Mouse (Mus musculus) heart, embryonic 11.5 days (tissue): ENCODE results near the gene Fto. TPM values are rescaled to one million over a fixed set of nuclear protein-coding genes. Genes with fewer than 3 reads are reported as not detected.

ENCODE experiments used
- ATAC-seq: fragments of 200-750 bp; cut with Nextera tagmentation; replicated peaks from 2 replicates; pipeline ENCODE4 v1.8.0; 2017; ENCODE audit warnings: moderate library complexity; ENCODE audit not compliant: insufficient number of reproducible peaks, low FRiP score, low TSS enrichment
- H3K27ac ChIP-seq: fragments of 300-500 bp; sonication (generic); 2 replicates; pipeline ENCODE4 v1.5.1; 2014; ENCODE audit warnings: mild to moderate bottlenecking, low read depth, low read length
- H3K27me3 ChIP-seq: fragments of 300-500 bp; sonication (generic); 2 replicates; pipeline ENCODE4 v1.6.1; 2014; ENCODE audit warnings: mild to moderate bottlenecking, low read length, mixed read lengths; ENCODE audit not compliant: control insufficient read depth, insufficient read depth
- H3K36me3 ChIP-seq: fragments of 300-500 bp; sonication (generic); 2 replicates; pipeline ENCODE4 v1.6.1; 2014; ENCODE audit warnings: mild to moderate bottlenecking, low read length, moderate library complexity, mixed read lengths; ENCODE audit not compliant: control insufficient read depth, insufficient read depth
- H3K4me1 ChIP-seq: fragments of 300-500 bp; sonication (generic); 2 replicates; pipeline ENCODE4 v1.6.1; 2014; ENCODE audit warnings: low read length; ENCODE audit not compliant: control insufficient read depth, insufficient read depth
- H3K4me2 ChIP-seq: fragments of 300-500 bp; sonication (generic); 2 replicates; pipeline ENCODE4 v1.6.1; 2014; ENCODE audit warnings: mild to moderate bottlenecking, moderate library complexity
- H3K4me3 ChIP-seq: fragments of 300-500 bp; sonication (generic); 2 replicates; pipeline ENCODE4 v1.5.1; 2014; ENCODE audit warnings: low read depth, low read length
- H3K9ac ChIP-seq: fragments of 300-500 bp; sonication (generic); 2 replicates; pipeline ENCODE4 v1.6.1; 2014; ENCODE audit warnings: mild to moderate bottlenecking, low read depth, low read length, moderate library complexity
- H3K9me3 ChIP-seq: fragments of 300-500 bp; sonication (generic); replicated peaks from 2 replicates; pipeline ENCODE4 v1.6.1; 2016; ENCODE audit warnings: low read length; ENCODE audit not compliant: control insufficient read depth
- WGBS: fragments of 180-500 bp; shearing (Covaris S2); extraction: QIAGEN DNeasy Blood & Tissue Kit; methylation state at CpG from one replicate; pipeline ENCODE4 v1.1.7; 2014; ENCODE audit not compliant: insufficient replicate concordance; 5-methylcytosine and 5-hydroxymethylcytosine counted together
- polyA plus RNA-seq: library from polyadenylated mRNA; unstranded; fragments of >200 nt; fragmentation: Nextera tagmentation; extraction: Ambion mirVana; gene quantifications from 2 replicates; pipeline ENCODE4 v1.2.1, GENCODE M21; 2014

Gene Fto
- polyA plus RNA-seq, 1 experiment from 2014 or later = 70.1 TPM

- Histone ChIP-seq H3K4me3 (no peak overlapping the region), H3K27me3 (no peaks in the 10 kb centered on the region), H3K36me3 (peaks cover 4% of the 10 kb centered on the region; the same call in 1 of the 2 replicates), H3K4me2 (no peak overlapping the region), H3K9ac (no peak overlapping the region), H3K4me1 (no peaks in the 10 kb centered on the region), H3K9me3 (no peaks in the 10 kb centered on the region), H3K27ac (no peak overlapping the region)
- ATAC-seq = no peak
- WGBS = 92% methylated on average over 10 of the region's 10 CpGs
Measured at GRCm38 (mm10) chr8:91477471-91477870, 164.1 kb downstream of the Fto start.

- no peak for ATAC-seq
- Histone ChIP-seq H3K36me3 (no peaks in the 10 kb centered on the region), H3K9ac (no peak overlapping the region), H3K4me1 (peaks cover 2% of the 10 kb centered on the region; the same call in 1 of the 2 replicates), H3K4me3 (no peak overlapping the region), H3K9me3 (no peaks in the 10 kb centered on the region), H3K4me2 (no peak overlapping the region), H3K27ac (no peak overlapping the region), H3K27me3 (no peaks in the 10 kb centered on the region)
- WGBS = 70% methylated on average over 9 of the region's 9 CpGs
Measured at GRCm38 (mm10) chr8:91482511-91482910, 169.2 kb downstream of the Fto start.

- ATAC-seq = no peak
- 48% methylated on average over 4 of the region's 4 CpGs for WGBS
- H3K4me3 ChIP-seq = no peak overlapping the region
- peaks cover 2% of the 10 kb centered on the region; the same call in 1 of the 2 replicates for H3K4me1 ChIP-seq
- H3K9ac ChIP-seq = no peak overlapping the region
- no peaks in the 10 kb centered on the region for H3K9me3 ChIP-seq
- no peaks in the 10 kb centered on the region for H3K36me3 ChIP-seq
- no peaks in the 10 kb centered on the region for H3K27me3 ChIP-seq
- no peak overlapping the region for H3K27ac ChIP-seq
- no peak overlapping the region for H3K4me2 ChIP-seq
Measured at GRCm38 (mm10) chr8:91486394-91486793, 173.1 kb downstream of the Fto start.

GRCm38 (mm10) chr8:91487456-91487855 is 174.1 kb downstream of the Fto start:
- Histone ChIP-seq H3K27ac (no peak overlapping the region), H3K27me3 (no peaks in the 10 kb centered on the region), H3K9ac (no peak overlapping the region), H3K4me3 (no peak overlapping the region), H3K36me3 (no peaks in the 10 kb centered on the region), H3K9me3 (no peaks in the 10 kb centered on the region), H3K4me1 (peaks cover 2% of the 10 kb centered on the region; the same call in 1 of the 2 replicates), H3K4me2 (no peak overlapping the region)
- no peak for ATAC-seq
- 89% methylated on average over 2 of the region's 2 CpGs for WGBS

GRCm38 (mm10) chr8:91488086-91488783 is 174.9 kb downstream of the Fto start:
- no peak for ATAC-seq
- H3K27me3 ChIP-seq = no peaks in the 10 kb centered on the region
- H3K9ac ChIP-seq = no peak overlapping the region
- WGBS = 52% methylated on average over 13 of the region's 13 CpGs
- H3K27ac ChIP-seq = no peak overlapping the region
- H3K9me3 ChIP-seq = no peaks in the 10 kb centered on the region
- H3K4me1 ChIP-seq = peaks cover 2% of the 10 kb centered on the region; the same call in 1 of the 2 replicates
- no peaks in the 10 kb centered on the region for H3K36me3 ChIP-seq
- no peak overlapping the region for H3K4me3 ChIP-seq
- no peak overlapping the region for H3K4me2 ChIP-seq

- Histone ChIP-seq H3K27me3 (no peaks in the 10 kb centered on the region), H3K9me3 (no peaks in the 10 kb centered on the region), H3K27ac (no peak overlapping the region), H3K4me3 (no peak overlapping the region), H3K36me3 (no peaks in the 10 kb centered on the region), H3K4me2 (no peak overlapping the region), H3K9ac (no peak overlapping the region), H3K4me1 (peaks cover 2% of the 10 kb centered on the region; the same call in 1 of the 2 replicates)
- no peak for ATAC-seq
- 78% methylated on average over 10 of the region's 10 CpGs for WGBS
Measured at GRCm38 (mm10) chr8:91488784-91489450, 175.6 kb downstream of the Fto start.

GRCm38 (mm10) chr8:91490065-91490464 is 176.7 kb downstream of the Fto start:
- Histone ChIP-seq H3K4me2 (no peak overlapping the region), H3K4me3 (no peak overlapping the region), H3K4me1 (peaks cover 4% of the 10 kb centered on the region; the same call in 1 of the 2 replicates), H3K36me3 (no peaks in the 10 kb centered on the region), H3K9ac (no peak overlapping the region), H3K27me3 (no peaks in the 10 kb centered on the region), H3K9me3 (no peaks in the 10 kb centered on the region), H3K27ac (no peak overlapping the region)
- ATAC-seq = no peak
- WGBS = 63% methylated on average over 5 of the region's 5 CpGs

- no peak overlapping the region for H3K27ac ChIP-seq
- no peak overlapping the region for H3K9ac ChIP-seq
- ATAC-seq = no peak
- 80% methylated on average over 8 of the region's 8 CpGs for WGBS
- no peaks in the 10 kb centered on the region for H3K36me3 ChIP-seq
- no peak overlapping the region for H3K4me2 ChIP-seq
- peaks cover 7% of the 10 kb centered on the region for H3K4me1 ChIP-seq
- no peak overlapping the region for H3K4me3 ChIP-seq
- H3K9me3 ChIP-seq = no peaks in the 10 kb centered on the region
- H3K27me3 ChIP-seq = no peaks in the 10 kb centered on the region
Measured at GRCm38 (mm10) chr8:91493373-91493772, 180.0 kb downstream of the Fto start.
